11 mouse cellular contexts compared by ENCODE assay signal in genomic region chr13:101763676-101764075, GRCm38 (mm10). TPM values are rescaled to one million over a fixed set of nuclear protein-coding genes. Genes with fewer than 3 reads are reported as not detected.
A peak's percentile ranks its signal among the peaks of the same experiment; 100 is the strongest.
DNase-seq lines count a peak whose midpoint lies in the region; ATAC-seq and TF ChIP-seq lines count a peak whose summit lies in the region.
"Had no signal": no experiment of that assay in that cellular context is flagged by ENCODE, and none has a peak within 500 bp of the region (broad histone marks: within the 10 kb centered on the region; RNA-seq: fewer than 3 reads in every experiment).

No protein-coding gene starts in this region.

- peak overlapping the region; percentile 26 for H3K4me2 ChIP-seq in embryonic facial prominence, embryonic 14.5 days (ENCODE audit: low read depth, low read length)
- H3K4me2 ChIP-seq in liver, postnatal 0 days (ENCODE audit: low read depth, low read length), result peak overlapping the region; percentile 67

- 44% methylated on average over 9 of the region's 9 CpGs for WGBS in kidney, adult 2 months
- 79% methylated on average over 9 of the region's 9 CpGs for WGBS in embryonic facial prominence, embryonic 14.5 days
- 71% methylated on average over 9 of the region's 9 CpGs for WGBS in liver, postnatal 0 days (ENCODE audit: insufficient replicate concordance)

- ATAC-seq in embryonic facial prominence, embryonic 14.5 days (ENCODE audit: low read depth), result no peak
- ATAC-seq in liver, postnatal 0 days, result no peak
- ATAC-seq: forebrain, embryonic 14.5 days had no signal

- no peak for TF ChIP-seq POLR2A in kidney, adult 2 months (IDR thresholded peaks at IDR 0.05; ENCODE audit: low read depth, low read length)

- no peaks in the 10 kb centered on the region for H3K9me3 ChIP-seq in E14TG2a.4 (ENCODE audit: low read length)
- no peaks in the 10 kb centered on the region for H3K9me3 ChIP-seq in embryonic facial prominence, embryonic 14.5 days (ENCODE audit: control insufficient read depth, low read length)
- no peaks in the 10 kb centered on the region for H3K9me3 ChIP-seq in liver, postnatal 0 days (ENCODE audit: low read length)

- no peaks in the 10 kb centered on the region for H3K27me3 ChIP-seq in kidney, adult 2 months (replicated peaks; ENCODE audit: control insufficient read depth, insufficient read depth, low read length)
- peaks cover 9% of the 10 kb centered on the region for H3K27me3 ChIP-seq in E14TG2a.4 (ENCODE audit: insufficient read depth, low read length)
- H3K27me3 ChIP-seq in embryonic facial prominence, embryonic 14.5 days (replicated peaks; ENCODE audit: control insufficient read depth, insufficient read depth, low read length), result no peaks in the 10 kb centered on the region
- no peaks in the 10 kb centered on the region for H3K27me3 ChIP-seq in liver, postnatal 0 days (ENCODE audit: insufficient read depth, low read length)

- TF ChIP-seq CTCF in kidney, adult 2 months (conservative IDR thresholded peaks at IDR 0.05; ENCODE audit: insufficient read depth, insufficient read length, low read depth, low read length), result no peak
- no peak for TF ChIP-seq CTCF in E14TG2a.4 (conservative IDR thresholded peaks at IDR 0.05; ENCODE audit: low read length)
- TF ChIP-seq CTCF in liver, postnatal 0 days (IDR thresholded peaks at IDR 0.05; ENCODE audit: low read depth), result no peak

- H3K36me3 ChIP-seq in kidney, adult 2 months (ENCODE audit: control insufficient read depth, insufficient read depth, low read length), result no peaks in the 10 kb centered on the region
- no peaks in the 10 kb centered on the region for H3K36me3 ChIP-seq in E14TG2a.4 (ENCODE audit: insufficient read depth, low read length)
- no peaks in the 10 kb centered on the region for H3K36me3 ChIP-seq in embryonic facial prominence, embryonic 14.5 days (ENCODE audit: control insufficient read depth, insufficient read depth, low read length)
- H3K36me3 ChIP-seq in liver, postnatal 0 days (replicated peaks; ENCODE audit: insufficient read depth, low read length), result no peaks in the 10 kb centered on the region

- no peak overlapping the region for H3K9ac ChIP-seq in embryonic facial prominence, embryonic 14.5 days (ENCODE audit: low read depth, low read length)
- H3K9ac ChIP-seq in liver, postnatal 0 days (replicated peaks), result peak overlapping the region; percentile 27; the same call in 1 of the 2 replicates

- peak overlapping the region; percentile 80 for H3K27ac ChIP-seq in kidney, adult 2 months (ENCODE audit: insufficient read depth, low read depth, low read length)
- H3K27ac ChIP-seq in embryonic facial prominence, embryonic 14.5 days (replicated peaks; ENCODE audit: low read depth, low read length), result no peak overlapping the region
- H3K27ac ChIP-seq in liver, postnatal 0 days (ENCODE audit: low read depth), result peak overlapping the region; percentile 85

- peaks cover 44% of the 10 kb centered on the region for H3K4me1 ChIP-seq in kidney, adult 2 months (ENCODE audit: control insufficient read depth, insufficient read depth, low read length)
- peaks cover 70% of the 10 kb centered on the region for H3K4me1 ChIP-seq in E14TG2a.4 (replicated peaks; ENCODE audit: low read depth, low read length)
- H3K4me1 ChIP-seq in embryonic facial prominence, embryonic 14.5 days (ENCODE audit: control insufficient read depth, insufficient read depth, low read length), result peaks cover 62% of the 10 kb centered on the region
- peaks cover 68% of the 10 kb centered on the region for H3K4me1 ChIP-seq in liver, postnatal 0 days (ENCODE audit: insufficient read depth)

- peak overlapping the region; percentile 23 for H3K4me3 ChIP-seq in kidney, adult 2 months (ENCODE audit: insufficient read depth, low read depth, low read length)
- 0 out of 2 replicates have a peak overlapping the region, but pooled peaks have one; percentile 13 for H3K4me3 ChIP-seq in E14TG2a.4 (replicated peaks; ENCODE audit: low read length)
- no peak overlapping the region for H3K4me3 ChIP-seq in embryonic facial prominence, embryonic 14.5 days (ENCODE audit: low read depth, low read length)
- H3K4me3 ChIP-seq in liver, postnatal 0 days (ENCODE audit: low read depth, low read length), result peak overlapping the region; percentile 13; the same call in 1 of the 2 replicates

- no peak for DNase-seq in kidney, adult 2 months
- no peak for DNase-seq in kidney, adult 18-20 months
- DNase-seq in embryonic facial prominence, embryonic 14.5 days (ENCODE audit: low spot score), result peak; percentile 52
- no peak for DNase-seq in liver, postnatal 0 days
- no peak for DNase-seq in adrenal gland, postnatal 25 days
- DNase-seq in right cerebral cortex, postnatal 10 days (ENCODE audit: low spot score in 2 of 2), result no peak
- DNase-seq: cerebellum, postnatal 10 days; heart, postnatal 4 days; right cerebral cortex, adult 18-20 months had no signal

- TF ChIP-seq EP300 in liver, postnatal 0 days (IDR thresholded peaks at IDR 0.05; ENCODE audit: low read depth), result no peak

RNA-seq across cellular contexts. Expression of gene Pik3r1, which starts 4.3 kb away (rescaled TPM):
- polyA plus RNA-seq in kidney, adult 2 months (2012; rRNA removed), result 17.1 and 21.2 TPM in 2 replicates
- polyA plus RNA-seq in embryonic facial prominence, embryonic 14.5 days (2014; fragmentation: Nextera tagmentation; extraction: Ambion mirVana), result 45.9 and 49.1 TPM in 2 replicates
- 18.0 and 18.5 TPM in 2 replicates for polyA plus RNA-seq in liver, postnatal 0 days (2015; fragmentation: Nextera tagmentation; extraction: Ambion mirVana)
- total RNA-seq in adrenal gland, postnatal 25 days (2021), result 130 and 193 TPM in 2 replicates
